30 mouse cellular contexts compared by ENCODE assay signal in genomic region chr11:115635041-115635440, GRCm38 (mm10). TPM values are rescaled to one million over a fixed set of nuclear protein-coding genes. Genes with fewer than 3 reads are reported as not detected.
A peak's percentile ranks its signal among the peaks of the same experiment; 100 is the strongest.
DNase-seq lines count a peak whose midpoint lies in the region; ATAC-seq and TF ChIP-seq lines count a peak whose summit lies in the region.
"Had no signal": no experiment of that assay in that cellular context is flagged by ENCODE, and none has a peak within 500 bp of the region (broad histone marks: within the 10 kb centered on the region; RNA-seq: fewer than 3 reads in every experiment).

No protein-coding gene starts in this region.

- H3K9me3 ChIP-seq in forebrain, embryonic 11.5 days (ENCODE audit: control insufficient read depth, low read length): no peaks in the 10 kb centered on the region
- no peaks in the 10 kb centered on the region for H3K9me3 ChIP-seq in forebrain, embryonic 13.5 days (replicated peaks)
- no peaks in the 10 kb centered on the region for H3K9me3 ChIP-seq in ES-Bruce4 (replicated peaks; ENCODE audit: control insufficient read depth, insufficient read depth, low read length, poor library complexity, severe bottlenecking)
- H3K9me3 ChIP-seq: embryonic facial prominence, embryonic 12.5 days; embryonic facial prominence, embryonic 15.5 days; forebrain, embryonic 12.5 days; G1E; heart, embryonic 12.5 days; heart, embryonic 15.5 days had no signal

- no peak overlapping the region for H3K27ac ChIP-seq in forebrain, embryonic 11.5 days (ENCODE audit: low read depth, low read length)
- no peak overlapping the region for H3K27ac ChIP-seq in forebrain, embryonic 13.5 days
- no peak overlapping the region for H3K27ac ChIP-seq in ES-Bruce4 (ENCODE audit: insufficient read depth, low read length)
- H3K27ac ChIP-seq: embryonic facial prominence, embryonic 12.5 days; embryonic facial prominence, embryonic 15.5 days; forebrain, embryonic 12.5 days; gastrocnemius, adult 2 months; heart, embryonic 15.5 days; hindbrain, embryonic 14.5 days; hindbrain, postnatal 0 days had no signal

- no peak overlapping the region for H3K4me3 ChIP-seq in forebrain, embryonic 11.5 days (ENCODE audit: low read depth, low read length)
- no peak overlapping the region for H3K4me3 ChIP-seq in forebrain, embryonic 13.5 days
- no peak overlapping the region for H3K4me3 ChIP-seq in ES-Bruce4 (ENCODE audit: low read depth, low read length)
- H3K4me3 ChIP-seq: embryonic facial prominence, embryonic 12.5 days; embryonic facial prominence, embryonic 15.5 days; forebrain, embryonic 12.5 days; gastrocnemius, adult 2 months; heart, embryonic 12.5 days; heart, embryonic 15.5 days had no signal

- H3K27me3 ChIP-seq in forebrain, embryonic 11.5 days (ENCODE audit: control insufficient read depth, insufficient read depth, low read length): no peaks in the 10 kb centered on the region
- H3K27me3 ChIP-seq in forebrain, embryonic 13.5 days: no peaks in the 10 kb centered on the region
- no peaks in the 10 kb centered on the region for H3K27me3 ChIP-seq in ES-Bruce4 (ENCODE audit: control insufficient read depth, insufficient read depth, low read length, poor library complexity, severe bottlenecking)
- H3K27me3 ChIP-seq: embryonic facial prominence, embryonic 12.5 days; embryonic facial prominence, embryonic 15.5 days; forebrain, embryonic 12.5 days; heart, embryonic 12.5 days; heart, embryonic 15.5 days had no signal

- TF ChIP-seq POLR2A in ES-Bruce4 (IDR thresholded peaks at IDR 0.05; ENCODE audit: insufficient read depth, low read length): no peak

- no peak overlapping the region for H3K4me2 ChIP-seq in forebrain, embryonic 11.5 days (ENCODE audit: low read depth, low read length, severe bottlenecking)
- no peak overlapping the region for H3K4me2 ChIP-seq in forebrain, embryonic 13.5 days
- H3K4me2 ChIP-seq: embryonic facial prominence, embryonic 12.5 days; embryonic facial prominence, embryonic 15.5 days; forebrain, embryonic 12.5 days; heart, embryonic 12.5 days; heart, embryonic 15.5 days; hindbrain, embryonic 14.5 days had no signal

- TF ChIP-seq CTCF in ES-Bruce4 (IDR thresholded peaks at IDR 0.05; ENCODE audit: low read depth, low read length): peak; percentile 45

- no peak for TF ChIP-seq EP300 in ES-Bruce4 (IDR thresholded peaks at IDR 0.05; ENCODE audit: insufficient read depth, low read depth, low read length)

- H3K36me3 ChIP-seq in forebrain, embryonic 11.5 days (ENCODE audit: control insufficient read depth, insufficient read depth, low read length): no peaks in the 10 kb centered on the region
- H3K36me3 ChIP-seq in forebrain, embryonic 13.5 days (ENCODE audit: poor library complexity, severe bottlenecking): no peaks in the 10 kb centered on the region
- no peaks in the 10 kb centered on the region for H3K36me3 ChIP-seq in ES-Bruce4 (ENCODE audit: control insufficient read depth, insufficient read depth, low read length, poor library complexity, severe bottlenecking)
- H3K36me3 ChIP-seq: embryonic facial prominence, embryonic 12.5 days; embryonic facial prominence, embryonic 15.5 days; forebrain, embryonic 12.5 days; heart, embryonic 12.5 days; heart, embryonic 15.5 days had no signal

- WGBS in forebrain, embryonic 11.5 days: 86% methylated on average over 8 of the region's 8 CpGs
- 88% methylated on average over 8 of the region's 8 CpGs for WGBS in forebrain, embryonic 13.5 days

- ATAC-seq in forebrain, embryonic 11.5 days (replicated peaks; ENCODE audit: low FRiP score): no peak
- ATAC-seq in forebrain, embryonic 13.5 days: no peak
- ATAC-seq: forebrain, embryonic 16.5 days; hindbrain, postnatal 0 days; intestine, postnatal 0 days had no signal

- peak; percentile 37 for DNase-seq in forebrain, embryonic 11.5 days (ENCODE audit: low spot score)
- DNase-seq in A20 (ENCODE audit: low read depth, low spot score) (peak; percentile 75), ZHBTc4 (ENCODE audit: low read depth, low spot score) (peak; percentile 42)
- DNase-seq in cerebellum, adult 18-20 months: no peak
- DNase-seq in right cerebral cortex, postnatal 10 days (ENCODE audit: low spot score in 2 of 2): no peak
- no peak for DNase-seq in frontal cortex, postnatal 36 days (ENCODE audit: low spot score in 2 of 2)
- DNase-seq: adrenal gland, adult 2 months; adrenal gland, postnatal 14 days; B cell, adult 2 months; cerebellum, adult 11 months; cerebellum, adult 9-10 months; cerebellum, postnatal 14 days; gastrocnemius, adult 2 months; gastrocnemius, postnatal 14 days; heart, adult 18-20 months; heart, postnatal 10 days; heart, postnatal 4 days; kidney, adult 2 months had no signal

- H3K9ac ChIP-seq in forebrain, embryonic 11.5 days (ENCODE audit: low read length): no peak overlapping the region
- H3K9ac ChIP-seq in forebrain, embryonic 13.5 days: no peak overlapping the region
- H3K9ac ChIP-seq in ES-Bruce4 (ENCODE audit: low read depth, poor library complexity, severe bottlenecking): no peak overlapping the region
- H3K9ac ChIP-seq: embryonic facial prominence, embryonic 12.5 days; embryonic facial prominence, embryonic 15.5 days; forebrain, embryonic 12.5 days; heart, embryonic 12.5 days; heart, embryonic 15.5 days; hindbrain, embryonic 14.5 days had no signal

- no peaks in the 10 kb centered on the region for H3K4me1 ChIP-seq in forebrain, embryonic 11.5 days (replicated peaks; ENCODE audit: control insufficient read depth, insufficient read depth, low read length)
- H3K4me1 ChIP-seq in forebrain, embryonic 13.5 days: no peaks in the 10 kb centered on the region
- H3K4me1 ChIP-seq in ES-Bruce4 (ENCODE audit: control insufficient read depth, insufficient read depth, low read length): peaks cover 9% of the 10 kb centered on the region
- H3K4me1 ChIP-seq: embryonic facial prominence, embryonic 15.5 days; forebrain, embryonic 12.5 days; heart, embryonic 12.5 days had no signal

RNA-seq across cellular contexts. Expression of gene Slc25a19, which starts 6.9 kb away (rescaled TPM):
- 26.4 and 27.7 TPM in 2 replicates for polyA plus RNA-seq in forebrain, embryonic 11.5 days (2014; fragmentation: Nextera tagmentation; extraction: Ambion mirVana)
- polyA plus RNA-seq in forebrain, embryonic 13.5 days (2015; fragmentation: Nextera tagmentation; extraction: Ambion mirVana): 37.6 and 37.8 TPM in 2 replicates
- polyA plus RNA-seq in ES-Bruce4 (2011; ENCODE audit: insufficient read depth, insufficient read length, low read depth, missing spikeins): 34.7 and 35.8 TPM in 2 replicates

RNA-seq across cellular contexts. Expression of gene Mif4gd, which starts 22.3 kb away (rescaled TPM):
- 19.2 and 22.6 TPM in 2 replicates for polyA plus RNA-seq in forebrain, embryonic 11.5 days (2014; fragmentation: Nextera tagmentation; extraction: Ambion mirVana)
- polyA plus RNA-seq in forebrain, embryonic 13.5 days (2015; fragmentation: Nextera tagmentation; extraction: Ambion mirVana): 12.4 and 13.4 TPM in 2 replicates
- polyA plus RNA-seq in ES-Bruce4 (2011; ENCODE audit: insufficient read depth, insufficient read length, low read depth, missing spikeins): 50.4 and 55.0 TPM in 2 replicates

RNA-seq across cellular contexts. Expression of gene Gga3, which starts 31.2 kb away (rescaled TPM):
- polyA plus RNA-seq in forebrain, embryonic 11.5 days (2014; fragmentation: Nextera tagmentation; extraction: Ambion mirVana): 36.5 and 37.1 TPM in 2 replicates
- 23.6 and 29.8 TPM in 2 replicates for polyA plus RNA-seq in forebrain, embryonic 13.5 days (2015; fragmentation: Nextera tagmentation; extraction: Ambion mirVana)
- polyA plus RNA-seq in ES-Bruce4 (2011; ENCODE audit: insufficient read depth, insufficient read length, low read depth, missing spikeins): 69.3 and 79.4 TPM in 2 replicates

RNA-seq across cellular contexts. Expression of gene Mrps7, which starts 31.3 kb away (rescaled TPM):
- polyA plus RNA-seq in forebrain, embryonic 11.5 days (2014; fragmentation: Nextera tagmentation; extraction: Ambion mirVana): 93.9 and 95.3 TPM in 2 replicates
- polyA plus RNA-seq in forebrain, embryonic 13.5 days (2015; fragmentation: Nextera tagmentation; extraction: Ambion mirVana): 81.6 and 87.1 TPM in 2 replicates
- 29.3 and 35.5 TPM in 2 replicates for polyA plus RNA-seq in ES-Bruce4 (2011; ENCODE audit: insufficient read depth, insufficient read length, low read depth, missing spikeins)

Comparison
In these comparisons a context has a peak if more than half of its experiments do, and no peak if none do; other contexts are left out.
1. DNase-seq: peak in forebrain, embryonic 11.5 days (single experiment), A20 (single experiment) and ZHBTc4 (single experiment); none in cerebellum, adult 18-20 months (0 of 2), right cerebral cortex, postnatal 10 days (0 of 2) and frontal cortex, postnatal 36 days (0 of 2).